Mouse (Mus musculus) small intestine, adult 2 months (tissue): ENCODE results near the gene Scgb1b27. TPM values are rescaled to one million over a fixed set of nuclear protein-coding genes. Genes with fewer than 3 reads are reported as not detected.
"Not testable (repeated sequence)": the region's sequence is repeated elsewhere in the genome, so short reads cannot be mapped to it uniquely, and the experiment has no call there.

Experiments used
- H3K27ac ChIP-seq: fragments of 200-500 bp; 2 replicates; pipeline ENCODE4 v1.5.1; 2012; ENCODE audit warnings: low read depth, low read length, control low read depth, inconsistent platforms; ENCODE audit not compliant: insufficient read depth
- H3K27me3 ChIP-seq: fragments of 200-500 bp; 2 replicates; pipeline ENCODE4 v1.6.1; 2012; ENCODE audit warnings: mild to moderate bottlenecking, moderate library complexity, low read length, inconsistent platforms; ENCODE audit not compliant: control insufficient read depth, insufficient read depth
- H3K36me3 ChIP-seq: fragments of 200-500 bp; 2 replicates; pipeline ENCODE4 v1.6.1; 2012; ENCODE audit warnings: mild to moderate bottlenecking, low read length, control low read depth, inconsistent platforms; ENCODE audit not compliant: control insufficient read depth, insufficient read depth
- H3K4me1 ChIP-seq: fragments of 200-500 bp; 2 replicates; pipeline ENCODE4 v1.6.1; 2012; ENCODE audit warnings: low read length, inconsistent platforms, mixed read lengths; ENCODE audit not compliant: control insufficient read depth, insufficient read depth, insufficient read length
- H3K4me3 ChIP-seq: fragments of 200-500 bp; 2 replicates; pipeline ENCODE4 v1.5.1; 2012; ENCODE audit warnings: low read depth, mild to moderate bottlenecking, control low read depth, inconsistent platforms, low read length, moderate library complexity
- CTCF ChIP-seq: fragments of 200-500 bp; IDR thresholded peaks from 2 replicates; pipeline ENCODE4 v1.5.1; 2012; ENCODE audit warnings: low read depth, mild to moderate bottlenecking, control low read depth, inconsistent platforms, low read length, moderate library complexity, mixed read lengths; ENCODE audit not compliant: insufficient replicate concordance, insufficient read length; ENCODE audit errors: extremely low read depth
- POLR2A ChIP-seq: fragments of 200-500 bp; IDR thresholded peaks from 2 replicates; pipeline ENCODE4 v1.6.1; 2012; ENCODE audit warnings: low read depth, mild to moderate bottlenecking, control low read depth, inconsistent platforms, low read length, moderate library complexity
- WGBS: fragments of 180-500 bp; shearing (Covaris S2); methylation state at CpG from one replicate; pipeline ENCODE4 v1.1.7; 2018; 5-methylcytosine and 5-hydroxymethylcytosine counted together
- polyA plus RNA-seq: library from polyadenylated mRNA; depleted of rRNA; stranded (reverse); fragments of >200 nt; gene quantifications from 2 replicates; pipeline ENCODE4 v1.2.3, GENCODE M21; 2012; rRNA removed

Scgb1b27 gene
- not detected in 2 replicates for polyA plus RNA-seq

- H3K27me3 ChIP-seq, H3K4me3 ChIP-seq, H3K4me1 ChIP-seq, H3K27ac ChIP-seq, H3K36me3 ChIP-seq: not testable (repeated sequence)
- WGBS, result 91% methylated on average over 1 of the region's 1 CpGs
Observed at GRCm38 (mm10) chr7:34021183-34021582, at the start of gene Scgb1b27. Gene Scgb1b27 (plus strand): TSS chr7:34021483.

- not testable (repeated sequence) for H3K4me3 ChIP-seq, H3K36me3 ChIP-seq, H3K27ac ChIP-seq, H3K27me3 ChIP-seq, H3K4me1 ChIP-seq
- 14% methylated on average over 8 of the region's 9 CpGs for WGBS
- peak; percentile 28; the same call in 1 of the 2 replicates for TF ChIP-seq CTCF
Observed at GRCm38 (mm10) chr7:33982281-33982680, 39.0 kb upstream of the Scgb1b27 start.

GRCm38 (mm10) chr7:34013842-34014241 lies 7.4 kb upstream of the Scgb1b27 start, which contains the start of gene Scgb2b27:
Gene Scgb2b27 (minus strand): TSS chr7:34013942.
- no peak for TF ChIP-seq CTCF
- TF ChIP-seq POLR2A, result no peak
- no peaks in the 10 kb centered on the region for H3K4me1 ChIP-seq

GRCm38 (mm10) chr7:34025641-34026040 lies 4.4 kb downstream of the Scgb1b27 start:
- H3K36me3 ChIP-seq, result no peaks in the 10 kb centered on the region
- H3K27ac ChIP-seq, result no peak overlapping the region
- TF ChIP-seq CTCF, result no peak
- TF ChIP-seq POLR2A, result no peak
- no peaks in the 10 kb centered on the region for H3K27me3 ChIP-seq
- no peak overlapping the region for H3K4me3 ChIP-seq
- no peaks in the 10 kb centered on the region for H3K4me1 ChIP-seq
- 77% methylated on average over 4 of the region's 4 CpGs for WGBS

More at GRCm38 (mm10) chr7:34013842-34014241, 7.4 kb upstream of the Scgb1b27 start, which contains the start of gene Scgb2b27:
- WGBS, result 41% methylated on average over 4 of the region's 4 CpGs
- Histone ChIP-seq H3K27me3 (no peaks in the 10 kb centered on the region), H3K4me3 (no peak within 1 kb of the TSS), H3K36me3 (no peaks in the 10 kb centered on the region), H3K27ac (no peak within 1 kb of the TSS)

- not testable (repeated sequence) for H3K27ac ChIP-seq, H3K27me3 ChIP-seq, H3K4me1 ChIP-seq, H3K36me3 ChIP-seq, H3K4me3 ChIP-seq
- WGBS, result 88% methylated on average over 9 of the region's 9 CpGs
Observed at GRCm38 (mm10) chr7:34027202-34027601, 5.9 kb downstream of the Scgb1b27 start.

- no peak for TF ChIP-seq CTCF
- TF ChIP-seq POLR2A, result no peak
- Histone ChIP-seq H3K36me3 (no peaks in the 10 kb centered on the region), H3K27ac (no peak overlapping the region), H3K4me1 (no peaks in the 10 kb centered on the region), H3K27me3 (no peaks in the 10 kb centered on the region), H3K4me3 (no peak overlapping the region)
- WGBS, result 95% methylated on average over 11 of the region's 11 CpGs
Observed at GRCm38 (mm10) chr7:34030026-34030425, 8.7 kb downstream of the Scgb1b27 start.

GRCm38 (mm10) chr7:34034579-34034978 lies 13.3 kb downstream of the Scgb1b27 start:
- H3K36me3 ChIP-seq, H3K4me3 ChIP-seq, H3K4me1 ChIP-seq, H3K27me3 ChIP-seq, H3K27ac ChIP-seq: not testable (repeated sequence)
- 31% methylated on average over 4 of the region's 4 CpGs for WGBS

- WGBS, result 92% methylated on average over 11 of the region's 11 CpGs
- H3K27me3 ChIP-seq, H3K4me3 ChIP-seq, H3K27ac ChIP-seq, H3K4me1 ChIP-seq, H3K36me3 ChIP-seq: not testable (repeated sequence)
Observed at GRCm38 (mm10) chr7:34036076-34036815, 15.0 kb downstream of the Scgb1b27 start.

GRCm38 (mm10) chr7:34068132-34068531 lies 46.8 kb downstream of the Scgb1b27 start:
- not testable (repeated sequence) for H3K4me1 ChIP-seq, H3K36me3 ChIP-seq, H3K4me3 ChIP-seq, H3K27me3 ChIP-seq, H3K27ac ChIP-seq
- 43% methylated on average over 5 of the region's 5 CpGs for WGBS
